Mouse (Mus musculus): ENCODE measurements around the gene Klkb1. TPM values are rescaled to one million over a fixed set of nuclear protein-coding genes. Genes with fewer than 3 reads are reported as not detected.

Klkb1 gene
- total RNA-seq, 1 experiment from 2014 or later, result 0.19 TPM

Other genes with a start within 250 kb of the Klkb1 start
- gene Mtnr1a, start 225.7 kb downstream of the Klkb1 start, total RNA-seq (2017), result not detected in 3 replicates
- gene F11, start 32.8 kb downstream of the Klkb1 start, total RNA-seq (2017), result not detected in 3 replicates
- not detected in 3 replicates for gene Gm45753, start 13.6 kb upstream of the Klkb1 start, total RNA-seq (2017)
- gene Cyp4v3, start 38.4 kb upstream of the Klkb1 start, total RNA-seq (2017), result 35.5 to 50.5 TPM (median 44.3 TPM) in 3 replicates
- 0.39 TPM in 1 of 3 replicates, not detected in the others for gene Fam149a, start 87.4 kb upstream of the Klkb1 start, total RNA-seq (2017)
- gene Tlr3, start 116.2 kb upstream of the Klkb1 start, total RNA-seq (2017), result 1.8 to 10.0 TPM in 2 of 3 replicates, not detected in the other
- not detected in 3 replicates for gene Sorbs2, start 212.9 kb upstream of the Klkb1 start, total RNA-seq (2017)